Mouse (Mus musculus) E14TG2a.4 (cell line): ENCODE results near the gene Olfr635.

Source experiments
- H3K27me3 ChIP-seq: 2 replicates; pipeline ENCODE4 v1.6.1; 2014; ENCODE audit warnings: low read length, control low read depth; ENCODE audit not compliant: insufficient read depth
- H3K36me3 ChIP-seq: 2 replicates; pipeline ENCODE4 v1.6.1; 2014; ENCODE audit warnings: low read length, control low read depth; ENCODE audit not compliant: insufficient read depth
- H3K4me1 ChIP-seq: replicated peaks from 2 replicates; pipeline ENCODE4 v1.6.1; 2014; ENCODE audit warnings: low read depth, low read length, control low read depth
- H3K4me3 ChIP-seq: replicated peaks from 2 replicates; pipeline ENCODE4 v1.5.1; 2014; ENCODE audit warnings: mild to moderate bottlenecking, low read length
- H3K9me3 ChIP-seq: 2 replicates; pipeline ENCODE4 v1.6.1; 2014; ENCODE audit warnings: low read length, control low read depth
- CTCF ChIP-seq: conservative IDR thresholded peaks from 2 replicates; pipeline ENCODE4 v1.5.1; 2014; ENCODE audit warnings: low read length
- NANOG ChIP-seq: IDR thresholded peaks from 2 replicates; pipeline ENCODE4 v1.6.1; 2014; ENCODE audit warnings: borderline replicate concordance, low read length, mixed read lengths
- POU5F1 ChIP-seq: IDR thresholded peaks from 2 replicates; pipeline ENCODE4 v1.6.1; 2014; ENCODE audit warnings: low read length, borderline replicate concordance

Olfr635 gene

GRCm38 (mm10) chr7:104017203-104017602, 46.3 kb downstream of the Olfr635 start, which contains the start of gene Olfr639:
Gene Olfr639 (minus strand): TSS chr7:104017303.
- H3K36me3 ChIP-seq: no peaks in the 10 kb centered on the region
- H3K27me3 ChIP-seq: no peaks in the 10 kb centered on the region
- H3K9me3 ChIP-seq: no peaks in the 10 kb centered on the region
- no peak within 1 kb of the TSS for H3K4me3 ChIP-seq
- H3K4me1 ChIP-seq: no peaks in the 10 kb centered on the region
- TF ChIP-seq POU5F1 (no peak), NANOG (no peak), CTCF (no peak)

- Histone ChIP-seq H3K27me3 (no peaks in the 10 kb centered on the region), H3K4me3 (no peak overlapping the region), H3K9me3 (no peaks in the 10 kb centered on the region), H3K36me3 (no peaks in the 10 kb centered on the region), H3K4me1 (no peaks in the 10 kb centered on the region)
- no peak for TF ChIP-seq CTCF
- TF ChIP-seq POU5F1: no peak
- TF ChIP-seq NANOG: no peak
Observed at GRCm38 (mm10) chr7:104018953-104019352, 48.0 kb downstream of the Olfr635 start.

DNA sequence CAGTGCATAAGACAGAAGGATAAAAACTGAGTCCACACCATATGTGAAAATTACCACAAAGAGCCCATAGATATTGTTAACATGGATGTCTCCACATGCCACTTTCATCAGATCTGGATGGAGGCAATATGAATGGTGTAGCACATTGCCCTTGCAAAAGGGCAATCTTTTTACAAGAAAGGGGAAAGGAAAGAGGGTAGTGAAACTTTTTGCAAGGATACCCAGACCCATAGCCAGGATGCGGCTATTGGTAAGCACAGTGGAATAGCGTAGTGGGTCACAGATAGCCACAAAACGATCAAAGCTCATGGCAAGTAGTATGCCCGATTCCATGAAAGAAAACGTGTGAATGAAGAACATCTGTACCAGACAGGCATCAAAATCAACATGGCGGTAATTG, 50.7 kb downstream of the Olfr635 start:
- Histone ChIP-seq H3K9me3 (no peaks in the 10 kb centered on the region), H3K4me1 (no peaks in the 10 kb centered on the region), H3K27me3 (no peaks in the 10 kb centered on the region), H3K4me3 (no peak overlapping the region), H3K36me3 (no peaks in the 10 kb centered on the region)
- TF ChIP-seq POU5F1 (no peak), CTCF (no peak), NANOG (no peak)

- Histone ChIP-seq H3K9me3 (no peaks in the 10 kb centered on the region), H3K4me3 (no peak within 1 kb of the TSS), H3K4me1 (no peaks in the 10 kb centered on the region), H3K27me3 (no peaks in the 10 kb centered on the region), H3K36me3 (no peaks in the 10 kb centered on the region)
- TF ChIP-seq CTCF: no peak
- no peak for TF ChIP-seq POU5F1
- no peak for TF ChIP-seq NANOG
Observed at GRCm38 (mm10) chr7:104025473-104025872, 54.5 kb downstream of the Olfr635 start, which contains the start of gene Olfr640. Gene Olfr640 (minus strand): TSS chr7:104025573.

DNA sequence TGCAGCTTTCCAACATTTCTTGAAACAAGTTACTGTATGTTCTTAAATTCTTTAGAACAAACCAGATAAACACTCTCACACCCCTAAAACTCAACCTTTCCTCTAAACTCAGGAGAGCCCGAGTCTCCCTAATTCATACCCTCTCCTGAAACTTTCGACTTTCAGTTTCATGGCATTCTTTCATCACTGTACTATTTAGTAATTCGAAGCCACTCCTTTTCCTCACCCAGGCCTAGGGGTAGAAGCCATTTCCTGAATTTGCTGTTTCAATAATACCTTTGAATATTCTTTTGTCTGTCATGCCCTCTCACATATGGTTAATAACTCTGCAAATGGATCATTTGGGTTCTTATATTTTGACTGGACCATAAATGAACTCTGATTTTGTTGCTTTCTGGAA, 56.0 kb downstream of the Olfr635 start:
- no peaks in the 10 kb centered on the region for H3K36me3 ChIP-seq
- H3K4me3 ChIP-seq: no peak overlapping the region
- H3K4me1 ChIP-seq: no peaks in the 10 kb centered on the region
- no peaks in the 10 kb centered on the region for H3K9me3 ChIP-seq
- TF ChIP-seq CTCF: no peak
- no peak for TF ChIP-seq POU5F1
- no peak for TF ChIP-seq NANOG
- no peaks in the 10 kb centered on the region for H3K27me3 ChIP-seq

DNA sequence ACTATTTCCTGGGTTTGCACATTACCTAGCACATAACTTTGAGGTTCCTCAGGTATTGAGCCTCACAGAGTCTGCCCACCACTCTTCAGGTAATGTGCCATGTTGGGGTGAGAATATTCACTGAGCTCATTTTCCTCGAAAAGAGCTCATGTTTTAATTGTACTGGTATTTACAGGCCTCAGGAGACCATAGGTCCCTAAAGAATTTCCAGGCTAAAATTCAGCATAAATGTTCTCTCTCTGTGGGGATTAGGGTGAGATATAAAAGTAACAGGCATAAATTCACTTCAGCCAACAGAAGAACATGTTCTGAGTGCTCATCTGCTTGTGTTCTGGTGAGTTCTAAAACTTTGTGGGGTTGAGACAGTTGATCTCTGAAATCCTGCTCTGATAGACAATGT, 64.2 kb downstream of the Olfr635 start, which contains the start of gene Olfr641:
Gene Olfr641, plus strand, starts transcription at position 301 of the 400 bp plus-strand sequence.
- H3K4me3 ChIP-seq: no peak within 1 kb of the TSS; the same call in 1 of the 2 replicates
- H3K36me3 ChIP-seq: no peaks in the 10 kb centered on the region
- H3K9me3 ChIP-seq: peaks cover 5% of the 10 kb centered on the region
- TF ChIP-seq NANOG (no peak), CTCF (no peak), POU5F1 (no peak)
- H3K27me3 ChIP-seq: 0 out of 2 replicates have a peak, but pooled peaks cover 3% of the 10 kb centered on the region
- no peaks in the 10 kb centered on the region for H3K4me1 ChIP-seq
